Mouse (Mus musculus): ENCODE results near the gene Pcgf2. TPM values are rescaled to one million over a fixed set of nuclear protein-coding genes. Genes with fewer than 3 reads are reported as not detected.
"Not testable (repeated sequence)": the region's sequence is repeated elsewhere in the genome, so short reads cannot be mapped to it uniquely, and the experiment has no call there.

Pcgf2 gene
- total RNA-seq, 1 experiment, result 20.1 TPM

DNA sequence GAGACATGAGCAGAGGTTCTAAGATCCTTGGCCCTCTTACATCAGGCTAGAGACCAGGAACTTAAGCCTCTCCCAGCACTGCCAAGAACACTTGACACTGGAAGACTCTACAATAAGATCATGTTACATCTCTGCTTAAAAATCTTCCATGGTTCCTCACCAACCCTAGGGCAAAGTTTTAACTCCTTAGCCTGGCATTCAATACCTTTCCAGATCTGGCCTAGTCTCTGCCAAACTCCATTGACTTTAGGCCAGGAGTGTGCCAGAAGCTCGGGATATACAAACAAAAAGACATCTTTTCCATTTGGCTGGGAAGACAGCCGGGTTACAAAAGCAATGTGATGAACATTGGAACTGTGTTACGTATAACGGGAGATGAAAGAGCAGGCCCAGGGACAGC lies 37.3 kb upstream of the Pcgf2 start:
- DNase-seq (ENCODE audit: low read depth, low spot score), result no peak
- Histone ChIP-seq H3K4me1 (ENCODE audit: control insufficient read depth in 2 of 2, insufficient read depth in 2 of 2, low read length in 2 of 2, poor library complexity in 1 of 2) (peaks cover 0 to 17% of the 10 kb centered on the region in 2 experiments; a peak in 2 of 4 replicates), H3K27ac (ENCODE audit: insufficient read depth, low read depth, low read length, poor library complexity, severe bottlenecking) (no peak overlapping the region), H3K9ac (ENCODE audit: insufficient read depth, low read depth, low read length, poor library complexity, severe bottlenecking) (no peak overlapping the region), H3K4me3 (ENCODE audit: insufficient read depth in 1 of 2, low read depth in 1 of 2, low read length in 2 of 2, poor library complexity in 1 of 2, severe bottlenecking in 1 of 2) (no peak overlapping the region), H3K9me3 (ENCODE audit: control insufficient read depth, insufficient read depth, low read depth, low read length) (no peaks in the 10 kb centered on the region), H3K36me3 (ENCODE audit: control insufficient read depth, insufficient read depth, low read length, poor library complexity, severe bottlenecking) (no peaks in the 10 kb centered on the region; the same call in 1 of the 2 replicates)
- in situ Hi-C loops (cut with MboI; ENCODE audit: low sequenced_read_pairs in 2 of 2, unreplicated experiment in 2 of 2), result no loop called here
- no peak for TF ChIP-seq ZC3H11A (IDR thresholded peaks at IDR 0.05; ENCODE audit: borderline replicate concordance, low read depth, low read length)
- TF ChIP-seq CHD2 (IDR thresholded peaks at IDR 0.05; ENCODE audit: low read depth, low read length), result no peak
- TF ChIP-seq ZNF384 (IDR thresholded peaks at IDR 0.05; ENCODE audit: low read depth, low read length), result no peak
- no peak for TF ChIP-seq MAFK (IDR thresholded peaks at IDR 0.05; ENCODE audit: insufficient read depth, low read depth, low read length)
- TF ChIP-seq HCFC1 (IDR thresholded peaks at IDR 0.05; ENCODE audit: borderline replicate concordance, insufficient read depth, low read length), result no peak

DNA sequence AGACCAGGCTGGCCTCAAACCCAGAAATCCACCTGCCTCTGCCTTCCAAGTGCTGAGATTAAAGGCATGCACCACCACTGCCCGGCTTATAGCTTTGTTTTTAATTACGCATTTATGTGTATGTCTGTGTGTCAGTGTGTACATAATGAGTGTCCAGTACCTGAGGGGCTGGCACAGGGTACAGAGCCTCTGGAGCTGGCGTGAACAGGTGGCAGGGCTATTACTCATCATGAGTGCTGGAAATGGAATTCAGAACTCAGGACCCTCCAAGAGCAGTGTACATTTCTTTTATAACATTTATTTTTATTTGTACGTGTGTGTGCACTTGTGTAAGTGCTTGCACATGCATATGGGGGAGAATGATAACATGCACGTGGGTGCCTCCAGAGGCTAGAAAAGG lies 36.3 kb upstream of the Pcgf2 start:
- Histone ChIP-seq H3K27ac (ENCODE audit: insufficient read depth, low read depth, low read length, poor library complexity, severe bottlenecking) (no peak overlapping the region), H3K4me1 (ENCODE audit: control insufficient read depth in 2 of 2, insufficient read depth in 2 of 2, low read length in 2 of 2, poor library complexity in 1 of 2) (peaks cover 0 to 11% of the 10 kb centered on the region in 2 experiments; a peak in 2 of 4 replicates), H3K4me3 (ENCODE audit: insufficient read depth in 1 of 2, low read depth in 1 of 2, low read length in 2 of 2, poor library complexity in 1 of 2, severe bottlenecking in 1 of 2) (no peak overlapping the region), H3K9ac (ENCODE audit: insufficient read depth, low read depth, low read length, poor library complexity, severe bottlenecking) (no peak overlapping the region), H3K9me3 (ENCODE audit: control insufficient read depth, insufficient read depth, low read depth, low read length) (no peaks in the 10 kb centered on the region), H3K36me3 (ENCODE audit: control insufficient read depth, insufficient read depth, low read length, poor library complexity, severe bottlenecking) (peaks cover 2% of the 10 kb centered on the region; the same call in 1 of the 2 replicates)
- no peak for TF ChIP-seq HCFC1 (IDR thresholded peaks at IDR 0.05; ENCODE audit: borderline replicate concordance, insufficient read depth, low read length)
- in situ Hi-C loops (cut with MboI; ENCODE audit: low sequenced_read_pairs in 2 of 2, unreplicated experiment in 2 of 2), result no loop called here
- DNase-seq (ENCODE audit: low read depth, low spot score), result no peak

GRCm38 (mm10) chr11:97734810-97735209 lies 34.5 kb upstream of the Pcgf2 start:
- H3K4me1 ChIP-seq (ENCODE audit: control insufficient read depth in 2 of 2, insufficient read depth in 2 of 2, low read length in 2 of 2, poor library complexity in 1 of 2); H3K9me3 ChIP-seq (ENCODE audit: control insufficient read depth, insufficient read depth, low read depth, low read length); H3K4me3 ChIP-seq (ENCODE audit: insufficient read depth in 1 of 2, low read depth in 1 of 2, low read length in 2 of 2, poor library complexity in 1 of 2, severe bottlenecking in 1 of 2); H3K36me3 ChIP-seq (ENCODE audit: control insufficient read depth, insufficient read depth, low read length, poor library complexity, severe bottlenecking); in situ Hi-C loops (cut with MboI; ENCODE audit: low sequenced_read_pairs in 2 of 2, unreplicated experiment in 2 of 2); H3K27ac ChIP-seq (ENCODE audit: insufficient read depth, low read depth, low read length, poor library complexity, severe bottlenecking); DNase-seq (ENCODE audit: low read depth, low spot score); H3K9ac ChIP-seq (ENCODE audit: insufficient read depth, low read depth, low read length, poor library complexity, severe bottlenecking): not testable (repeated sequence)

- DNase-seq (ENCODE audit: low read depth, low spot score), result no peak
- peaks cover 0 to 2% of the 10 kb centered on the region in 2 experiments; a peak in 1 of 4 replicates for H3K4me1 ChIP-seq (ENCODE audit: control insufficient read depth in 2 of 2, insufficient read depth in 2 of 2, low read length in 2 of 2, poor library complexity in 1 of 2)
- no peak overlapping the region for H3K4me3 ChIP-seq (ENCODE audit: insufficient read depth in 1 of 2, low read depth in 1 of 2, low read length in 2 of 2, poor library complexity in 1 of 2, severe bottlenecking in 1 of 2)
- H3K36me3 ChIP-seq (ENCODE audit: control insufficient read depth, insufficient read depth, low read length, poor library complexity, severe bottlenecking), result peaks cover 8% of the 10 kb centered on the region
- in situ Hi-C loops (cut with MboI; ENCODE audit: low sequenced_read_pairs in 2 of 2, unreplicated experiment in 2 of 2), result no loop called here
- no peak overlapping the region for H3K9ac ChIP-seq (ENCODE audit: insufficient read depth, low read depth, low read length, poor library complexity, severe bottlenecking)
- TF ChIP-seq ZC3H11A (IDR thresholded peaks at IDR 0.05; ENCODE audit: borderline replicate concordance, low read depth, low read length) (no peak), ZNF384 (IDR thresholded peaks at IDR 0.05; ENCODE audit: low read depth, low read length) (no peak), HCFC1 (IDR thresholded peaks at IDR 0.05; ENCODE audit: borderline replicate concordance, insufficient read depth, low read length) (no peak), CHD2 (IDR thresholded peaks at IDR 0.05; ENCODE audit: low read depth, low read length) (no peak), MAFK (IDR thresholded peaks at IDR 0.05; ENCODE audit: insufficient read depth, low read depth, low read length) (no peak)
- H3K9me3 ChIP-seq (ENCODE audit: control insufficient read depth, insufficient read depth, low read depth, low read length), result no peaks in the 10 kb centered on the region
- H3K27ac ChIP-seq (ENCODE audit: insufficient read depth, low read depth, low read length, poor library complexity, severe bottlenecking), result no peak overlapping the region
Measured at GRCm38 (mm10) chr11:97733689-97734088, 33.4 kb upstream of the Pcgf2 start.

- Histone ChIP-seq H3K9ac (ENCODE audit: insufficient read depth, low read depth, low read length, poor library complexity, severe bottlenecking) (no peak overlapping the region), H3K4me1 (ENCODE audit: control insufficient read depth in 2 of 2, insufficient read depth in 2 of 2, low read length in 2 of 2, poor library complexity in 1 of 2) (peaks cover 0 to 2% of the 10 kb centered on the region in 2 experiments; a peak in 1 of 4 replicates), H3K4me3 (ENCODE audit: insufficient read depth in 1 of 2, low read depth in 1 of 2, low read length in 2 of 2, poor library complexity in 1 of 2, severe bottlenecking in 1 of 2) (no peak overlapping the region), H3K27ac (ENCODE audit: insufficient read depth, low read depth, low read length, poor library complexity, severe bottlenecking) (no peak overlapping the region), H3K9me3 (ENCODE audit: control insufficient read depth, insufficient read depth, low read depth, low read length) (no peaks in the 10 kb centered on the region), H3K36me3 (ENCODE audit: control insufficient read depth, insufficient read depth, low read length, poor library complexity, severe bottlenecking) (peaks cover 31% of the 10 kb centered on the region)
- in situ Hi-C loops (cut with MboI; ENCODE audit: low sequenced_read_pairs in 2 of 2, unreplicated experiment in 2 of 2), result no loop called here
- DNase-seq (ENCODE audit: low read depth, low spot score), result no peak
- TF ChIP-seq MAFK (IDR thresholded peaks at IDR 0.05; ENCODE audit: insufficient read depth, low read depth, low read length), result no peak
- TF ChIP-seq HCFC1 (IDR thresholded peaks at IDR 0.05; ENCODE audit: borderline replicate concordance, insufficient read depth, low read length), result no peak
Measured at GRCm38 (mm10) chr11:97728730-97729129, 28.4 kb upstream of the Pcgf2 start.
